Mouse (Mus musculus) intestine, postnatal 0 days (tissue): ENCODE results near the gene Slc25a22. TPM values are rescaled to one million over a fixed set of nuclear protein-coding genes. Genes with fewer than 3 reads are reported as not detected.

Experiments
- ATAC-seq: fragments of 200-750 bp; cut with Nextera tagmentation; 2 replicates; pipeline ENCODE4 v1.8.0; 2017; ENCODE audit warnings: mild to moderate bottlenecking, moderate TSS enrichment, moderate library complexity
- H3K27ac ChIP-seq: fragments of 300-500 bp; sonication (generic); 2 replicates; pipeline ENCODE4 v1.5.1; 2014; ENCODE audit warnings: mild to moderate bottlenecking, low read depth, low read length, moderate library complexity
- H3K27me3 ChIP-seq: fragments of 300-500 bp; sonication (generic); replicated peaks from 2 replicates; pipeline ENCODE4 v1.6.1; 2014; ENCODE audit warnings: low read length, mixed read lengths; ENCODE audit not compliant: control insufficient read depth, insufficient read depth
- H3K36me3 ChIP-seq: fragments of 300-500 bp; sonication (generic); 2 replicates; pipeline ENCODE4 v1.6.1; 2014; ENCODE audit warnings: mild to moderate bottlenecking, moderate library complexity; ENCODE audit not compliant: control insufficient read depth, insufficient read depth
- H3K4me1 ChIP-seq: fragments of 300-500 bp; sonication (generic); replicated peaks from 2 replicates; pipeline ENCODE4 v1.6.1; 2014; ENCODE audit warnings: antibody characterized with exemption, low read length, mixed read lengths; ENCODE audit not compliant: control insufficient read depth, insufficient read depth
- H3K4me2 ChIP-seq: fragments of 300-500 bp; sonication (generic); replicated peaks from 2 replicates; pipeline ENCODE4 v1.6.1; 2014; ENCODE audit warnings: low read depth, mild to moderate bottlenecking, moderate library complexity
- H3K4me3 ChIP-seq: fragments of 300-500 bp; sonication (generic); 2 replicates; pipeline ENCODE4 v1.5.1; 2014; ENCODE audit warnings: low read depth, low read length
- H3K9ac ChIP-seq: fragments of 300-500 bp; sonication (generic); 2 replicates; pipeline ENCODE4 v1.6.1; 2014; ENCODE audit warnings: mild to moderate bottlenecking, low read depth, low read length
- H3K9me3 ChIP-seq: fragments of 300-500 bp; sonication (generic); 2 replicates; pipeline ENCODE4 v1.6.1; 2016; ENCODE audit warnings: mixed run types; ENCODE audit not compliant: control insufficient read depth
- CTCF ChIP-seq: sonication (generic); IDR thresholded peaks from 2 replicates; pipeline ENCODE4 v1.5.1; 2016; ENCODE audit warnings: low read depth, mild to moderate bottlenecking, control low read depth, antibody characterized with exemption, moderate library complexity
- WGBS: fragments of 180-500 bp; shearing (Covaris S2); extraction: QIAGEN DNeasy Blood & Tissue Kit; methylation state at CpG from one replicate; pipeline ENCODE4 v1.1.7; 2014; 5-methylcytosine and 5-hydroxymethylcytosine counted together
- polyA plus RNA-seq: library from polyadenylated mRNA; unstranded; fragments of >200 nt; fragmentation: Nextera tagmentation; extraction: Ambion mirVana; gene quantifications from 2 replicates; pipeline ENCODE4 v1.2.1, GENCODE M21; 2015

The Slc25a22 gene
- 65.8 and 67.7 TPM in 2 replicates for polyA plus RNA-seq

- Histone ChIP-seq H3K4me3 (peak within 1 kb of the TSS; percentile 71), H3K4me1 (peaks cover 16% of the 10 kb centered on the region), H3K9me3 (no peaks in the 10 kb centered on the region), H3K36me3 (peaks cover 36% of the 10 kb centered on the region), H3K27me3 (no peaks in the 10 kb centered on the region), H3K9ac (peak within 1 kb of the TSS; percentile 56), H3K27ac (peak within 1 kb of the TSS; percentile 78), H3K4me2 (peak within 1 kb of the TSS; percentile 90)
- 6% methylated on average over 53 of the region's 53 CpGs for WGBS
- TF ChIP-seq CTCF = peak; percentile 87
- peak; percentile 72 for ATAC-seq
Measured at GRCm38 (mm10) chr7:141437178-141438120, at the start of gene Slc25a22. Slc25a22 (minus strand) TSS chr7:141437892.

- Histone ChIP-seq H3K27ac (no peak overlapping the region), H3K9ac (no peak overlapping the region), H3K4me1 (no peaks in the 10 kb centered on the region), H3K27me3 (peaks cover 12% of the 10 kb centered on the region; the same call in 1 of the 2 replicates), H3K4me3 (no peak overlapping the region), H3K36me3 (peaks cover 17% of the 10 kb centered on the region; the same call in 1 of the 2 replicates), H3K4me2 (no peak overlapping the region), H3K9me3 (no peaks in the 10 kb centered on the region)
- WGBS = 81% methylated on average over 7 of the region's 7 CpGs
- TF ChIP-seq CTCF = no peak
- no peak for ATAC-seq
Measured at GRCm38 (mm10) chr7:141487141-141487540, 49.4 kb upstream of the Slc25a22 start.

GRCm38 (mm10) chr7:141486239-141486638, 48.5 kb upstream of the Slc25a22 start:
- no peak for TF ChIP-seq CTCF
- H3K9me3 ChIP-seq = no peaks in the 10 kb centered on the region
- no peak overlapping the region for H3K4me3 ChIP-seq
- H3K4me1 ChIP-seq = no peaks in the 10 kb centered on the region; the same call in 1 of the 2 replicates
- H3K36me3 ChIP-seq = peaks cover 9% of the 10 kb centered on the region; the same call in 1 of the 2 replicates
- H3K9ac ChIP-seq = no peak overlapping the region
- ATAC-seq = no peak
- H3K4me2 ChIP-seq = no peak overlapping the region
- H3K27ac ChIP-seq = no peak overlapping the region
- H3K27me3 ChIP-seq = peaks cover 18% of the 10 kb centered on the region; the same call in 1 of the 2 replicates
- 94% methylated on average over 1 of the region's 1 CpGs for WGBS

- no peak for ATAC-seq
- WGBS = 87% methylated on average over 2 of the region's 2 CpGs
- Histone ChIP-seq H3K4me1 (no peaks in the 10 kb centered on the region; the same call in 1 of the 2 replicates), H3K4me2 (no peak overlapping the region), H3K9ac (no peak overlapping the region), H3K9me3 (no peaks in the 10 kb centered on the region), H3K4me3 (no peak overlapping the region), H3K36me3 (peaks cover 3% of the 10 kb centered on the region; the same call in 1 of the 2 replicates), H3K27ac (no peak overlapping the region), H3K27me3 (peaks cover 18% of the 10 kb centered on the region; the same call in 1 of the 2 replicates)
- TF ChIP-seq CTCF = no peak
Measured at GRCm38 (mm10) chr7:141485606-141486005, 47.9 kb upstream of the Slc25a22 start.

- H3K36me3 ChIP-seq = peaks cover 3% of the 10 kb centered on the region; the same call in 1 of the 2 replicates
- H3K4me1 ChIP-seq = no peaks in the 10 kb centered on the region; the same call in 1 of the 2 replicates
- no peaks in the 10 kb centered on the region for H3K9me3 ChIP-seq
- TF ChIP-seq CTCF = no peak
- no peak overlapping the region for H3K4me3 ChIP-seq
- H3K27me3 ChIP-seq = peaks cover 18% of the 10 kb centered on the region; the same call in 1 of the 2 replicates
- H3K9ac ChIP-seq = no peak overlapping the region
- WGBS = 69% methylated on average over 2 of the region's 2 CpGs
- no peak for ATAC-seq
- no peak overlapping the region for H3K27ac ChIP-seq
- H3K4me2 ChIP-seq = no peak overlapping the region
Measured at GRCm38 (mm10) chr7:141485186-141485585, 47.5 kb upstream of the Slc25a22 start.
